Mouse (Mus musculus): ENCODE measurements at regions not wholly inside any gene's neighbourhood (a gene's known extent, or its start where the extent isn't known, plus 50 kb on each side); places are given as distances from the start of the nearest gene placed in this dataset.

- TF ChIP-seq CTCF (IDR thresholded peaks at IDR 0.05; ENCODE audit: borderline replicate concordance, extremely low read depth, insufficient read depth, insufficient read length) (no peak), POLR2A (IDR thresholded peaks at IDR 0.05; ENCODE audit: borderline replicate concordance, extremely low read depth, insufficient read depth, insufficient read length, poor library complexity, severe bottlenecking) (no peak)
These were observed 268.5 kb upstream of the Myo3a start for GRCm38 (mm10) chr2:21958802-21959201.

Measured in brain, embryonic 14.5 days (tissue).